ENCODE assay signal across 26 mouse cellular contexts in genomic region chr5:117888126-117888525, GRCm38 (mm10).
DNase-seq lines count a peak whose midpoint lies in the region; ATAC-seq and TF ChIP-seq lines count a peak whose summit lies in the region.
"Had no signal": no experiment of that assay in that cellular context is flagged by ENCODE, and none has a peak within 500 bp of the region (broad histone marks: within the 10 kb centered on the region; RNA-seq: fewer than 3 reads in every experiment).

No protein-coding gene starts in this region.

- H3K27ac ChIP-seq in liver, adult 2 months (replicated peaks; ENCODE audit: insufficient read depth, low read depth, low read length), result no peak overlapping the region
- H3K27ac ChIP-seq in liver, postnatal 0 days (ENCODE audit: low read depth), result no peak overlapping the region
- H3K27ac ChIP-seq in heart, embryonic 11.5 days (ENCODE audit: low read depth, low read length), result no peak overlapping the region
- H3K27ac ChIP-seq in midbrain, embryonic 11.5 days (ENCODE audit: low read depth, low read length), result no peak overlapping the region
- H3K27ac ChIP-seq: forebrain, embryonic 10.5 days; forebrain, embryonic 13.5 days; heart, embryonic 13.5 days; hindbrain, embryonic 14.5 days; hindbrain, postnatal 0 days had no signal

- H3K9me3 ChIP-seq in liver, postnatal 0 days (ENCODE audit: low read length), result no peaks in the 10 kb centered on the region
- H3K9me3 ChIP-seq in heart, embryonic 11.5 days (replicated peaks; ENCODE audit: control insufficient read depth, low read length), result no peaks in the 10 kb centered on the region
- no peaks in the 10 kb centered on the region for H3K9me3 ChIP-seq in midbrain, embryonic 11.5 days (ENCODE audit: control insufficient read depth, low read length)
- H3K9me3 ChIP-seq: forebrain, embryonic 10.5 days; forebrain, embryonic 13.5 days; heart, embryonic 13.5 days had no signal

- H3K36me3 ChIP-seq in liver, adult 2 months (ENCODE audit: control insufficient read depth, insufficient read depth, low read length), result no peaks in the 10 kb centered on the region
- no peaks in the 10 kb centered on the region for H3K36me3 ChIP-seq in liver, postnatal 0 days (replicated peaks; ENCODE audit: insufficient read depth, low read length)
- no peaks in the 10 kb centered on the region for H3K36me3 ChIP-seq in heart, embryonic 11.5 days (ENCODE audit: control insufficient read depth, insufficient read depth, low read length)
- H3K36me3 ChIP-seq in midbrain, embryonic 11.5 days (ENCODE audit: control insufficient read depth, insufficient read depth, low read length), result no peaks in the 10 kb centered on the region
- H3K36me3 ChIP-seq: forebrain, embryonic 10.5 days; G1E; heart, embryonic 13.5 days had no signal

- H3K9ac ChIP-seq in liver, adult 2 months (ENCODE audit: low read depth, low read length), result no peak overlapping the region
- H3K9ac ChIP-seq in liver, postnatal 0 days (replicated peaks), result no peak overlapping the region
- no peak overlapping the region for H3K9ac ChIP-seq in heart, embryonic 11.5 days (ENCODE audit: low read depth, low read length)
- no peak overlapping the region for H3K9ac ChIP-seq in midbrain, embryonic 11.5 days (ENCODE audit: low read length)
- H3K9ac ChIP-seq: forebrain, embryonic 13.5 days; heart, embryonic 13.5 days; hindbrain, embryonic 14.5 days had no signal

- H3K4me3 ChIP-seq in liver, adult 2 months (ENCODE audit: insufficient read depth, low read depth, low read length), result no peak overlapping the region
- no peak overlapping the region for H3K4me3 ChIP-seq in liver, postnatal 0 days (ENCODE audit: low read depth, low read length)
- no peak overlapping the region for H3K4me3 ChIP-seq in heart, embryonic 11.5 days (ENCODE audit: low read depth, low read length)
- H3K4me3 ChIP-seq in midbrain, embryonic 11.5 days (ENCODE audit: low read depth, low read length), result no peak overlapping the region
- H3K4me3 ChIP-seq: forebrain, embryonic 10.5 days; forebrain, embryonic 13.5 days; heart, embryonic 13.5 days had no signal

- peak; percentile 38 for DNase-seq in liver, adult 2 months (ENCODE audit: extremely low read depth, low read depth, low spot score)
- DNase-seq in liver, postnatal 0 days, result no peak
- DNase-seq in adrenal gland, adult (ENCODE audit: inconsistent age in 2 of 2, low spot score in 1 of 2), result peak; percentile 84 to 91
- peak; percentile 51 for DNase-seq in adrenal gland, postnatal 10 days
- DNase-seq in adrenal gland, postnatal 36 days, result peak; percentile 71 to 74
- no peak for DNase-seq in thymus, postnatal 0 days (ENCODE audit: low spot score)
- no peak for DNase-seq in midbrain, embryonic 11.5 days (ENCODE audit: low spot score, missing footprints)
- DNase-seq: B cell, adult 2 months; cerebellum, adult 11-12 months; cerebellum, adult 8-10 months; cerebellum, postnatal 14 days; gastrocnemius, postnatal 14 days; heart, adult 11 months; heart, postnatal 14 days; heart, postnatal 4 days had no signal

- TF ChIP-seq EP300 in liver, postnatal 0 days (IDR thresholded peaks at IDR 0.05; ENCODE audit: low read depth), result no peak

- no peak overlapping the region for H3K4me2 ChIP-seq in liver, postnatal 0 days (ENCODE audit: low read depth, low read length)
- H3K4me2 ChIP-seq in heart, embryonic 11.5 days, result no peak overlapping the region
- H3K4me2 ChIP-seq in midbrain, embryonic 11.5 days, result no peak overlapping the region
- H3K4me2 ChIP-seq: forebrain, embryonic 13.5 days; heart, embryonic 13.5 days; hindbrain, embryonic 14.5 days had no signal

- H3K4me1 ChIP-seq in liver, adult 2 months (ENCODE audit: control insufficient read depth, insufficient read depth, low read length), result no peaks in the 10 kb centered on the region
- H3K4me1 ChIP-seq in liver, postnatal 0 days (ENCODE audit: insufficient read depth), result no peaks in the 10 kb centered on the region
- no peaks in the 10 kb centered on the region for H3K4me1 ChIP-seq in heart, embryonic 11.5 days (ENCODE audit: control insufficient read depth, insufficient read depth, low read length)
- no peaks in the 10 kb centered on the region for H3K4me1 ChIP-seq in midbrain, embryonic 11.5 days (ENCODE audit: control insufficient read depth, insufficient read depth, low read length)
- H3K4me1 ChIP-seq: forebrain, embryonic 13.5 days had no signal

- H3K79me2 ChIP-seq in liver, adult 2 months (ENCODE audit: control insufficient read depth, insufficient read depth, low read length), result no peaks in the 10 kb centered on the region

- ATAC-seq in liver, postnatal 0 days, result no peak
- no peak for ATAC-seq in heart, embryonic 11.5 days (replicated peaks; ENCODE audit: insufficient number of reproducible peaks, low FRiP score, low TSS enrichment)
- no peak for ATAC-seq in midbrain, embryonic 11.5 days (ENCODE audit: low FRiP score)
- ATAC-seq: forebrain, embryonic 13.5 days; forebrain, embryonic 16.5 days; hindbrain, postnatal 0 days; inflammation-experienced regulatory T-cells, adult 6 months; intestine, embryonic 16.5 days had no signal

- 83% methylated on average over 3 of the region's 3 CpGs for WGBS in liver, adult 2 months
- WGBS in liver, postnatal 0 days (ENCODE audit: insufficient replicate concordance), result 48% methylated on average over 3 of the region's 3 CpGs
- 73% methylated on average over 3 of the region's 3 CpGs for WGBS in heart, embryonic 11.5 days (ENCODE audit: insufficient replicate concordance)
- WGBS in midbrain, embryonic 11.5 days, result 80% methylated on average over 3 of the region's 3 CpGs

- no peaks in the 10 kb centered on the region for H3K27me3 ChIP-seq in liver, adult 2 months (ENCODE audit: control insufficient read depth, insufficient read depth, low read length)
- H3K27me3 ChIP-seq in liver, postnatal 0 days (ENCODE audit: insufficient read depth, low read length), result no peaks in the 10 kb centered on the region
- no peaks in the 10 kb centered on the region; the same call in 1 of the 2 replicates for H3K27me3 ChIP-seq in heart, embryonic 11.5 days (ENCODE audit: control insufficient read depth, insufficient read depth, low read length)
- H3K27me3 ChIP-seq in midbrain, embryonic 11.5 days (ENCODE audit: control insufficient read depth, insufficient read depth, low read length), result no peaks in the 10 kb centered on the region
- H3K27me3 ChIP-seq: CH12.LX; forebrain, embryonic 13.5 days; heart, embryonic 13.5 days had no signal

- TF ChIP-seq POLR2A in liver, adult 2 months (IDR thresholded peaks at IDR 0.05; ENCODE audit: extremely low read depth, insufficient read depth, low read length), result no peak

- TF ChIP-seq CTCF in liver, adult 2 months (IDR thresholded peaks at IDR 0.05; ENCODE audit: low read depth, low read length), result no peak
- no peak for TF ChIP-seq CTCF in liver, postnatal 0 days (IDR thresholded peaks at IDR 0.05; ENCODE audit: low read depth)

Comparison
In these comparisons a context has a peak if more than half of its experiments do, and no peak if none do; other contexts are left out.
1. DNase-seq: peak in liver, adult 2 months (single experiment), adrenal gland, adult (2 of 2), adrenal gland, postnatal 10 days (single experiment) and adrenal gland, postnatal 36 days (2 of 2); none in liver, postnatal 0 days (single experiment), thymus, postnatal 0 days (single experiment) and midbrain, embryonic 11.5 days (single experiment).